Mouse (Mus musculus) forebrain, embryonic 11.5 days (tissue): ENCODE results near the gene Trappc3. TPM values are rescaled to one million over a fixed set of nuclear protein-coding genes. Genes with fewer than 3 reads are reported as not detected.

ENCODE experiments used
- ATAC-seq: fragments of 200-750 bp; cut with Nextera tagmentation; replicated peaks from 2 replicates; pipeline ENCODE4 v1.8.0; 2017; ENCODE audit warnings: moderate TSS enrichment; ENCODE audit not compliant: low FRiP score
- DNase-seq: peaks from one replicate; pipeline ENCODE4 v3.0.0-alpha.2; 2017; ENCODE audit warnings: low spot score
- H3K27ac ChIP-seq: fragments of 300-500 bp; sonication (generic); 2 replicates; pipeline ENCODE4 v1.5.1; 2014; ENCODE audit warnings: low read depth, low read length
- H3K27me3 ChIP-seq: fragments of 300-500 bp; sonication (generic); 2 replicates; pipeline ENCODE4 v1.6.1; 2014; ENCODE audit warnings: mild to moderate bottlenecking, low read length, mixed read lengths; ENCODE audit not compliant: control insufficient read depth, insufficient read depth
- H3K36me3 ChIP-seq: fragments of 300-500 bp; sonication (generic); 2 replicates; pipeline ENCODE4 v1.6.1; 2014; ENCODE audit warnings: mild to moderate bottlenecking, low read length, moderate library complexity, mixed read lengths; ENCODE audit not compliant: control insufficient read depth, insufficient read depth
- H3K4me1 ChIP-seq: fragments of 300-500 bp; sonication (generic); replicated peaks from 2 replicates; pipeline ENCODE4 v1.6.1; 2014; ENCODE audit warnings: low read length, mixed read lengths; ENCODE audit not compliant: control insufficient read depth, insufficient read depth
- H3K4me2 ChIP-seq: fragments of 300-500 bp; sonication (generic); 2 replicates; pipeline ENCODE4 v1.6.1; 2014; ENCODE audit warnings: low read depth, mild to moderate bottlenecking, low read length, moderate library complexity, mixed read lengths; ENCODE audit not compliant: severe bottlenecking
- H3K4me3 ChIP-seq: fragments of 300-500 bp; sonication (generic); 2 replicates; pipeline ENCODE4 v1.5.1; 2014; ENCODE audit warnings: low read depth, low read length
- H3K9ac ChIP-seq: fragments of 300-500 bp; sonication (generic); 2 replicates; pipeline ENCODE4 v1.6.1; 2014; ENCODE audit warnings: low read length
- H3K9me3 ChIP-seq: fragments of 300-500 bp; sonication (generic); 2 replicates; pipeline ENCODE4 v1.6.1; 2016; ENCODE audit warnings: low read length, mixed read lengths; ENCODE audit not compliant: control insufficient read depth
- WGBS: fragments of 180-500 bp; shearing (Covaris S2); extraction: QIAGEN DNeasy Blood & Tissue Kit; methylation state at CpG from one replicate; pipeline ENCODE4 v1.1.7; 2014; 5-methylcytosine and 5-hydroxymethylcytosine counted together
- polyA plus RNA-seq: library from polyadenylated mRNA; unstranded; fragments of >200 nt; fragmentation: Nextera tagmentation; extraction: Ambion mirVana; gene quantifications from 2 replicates; pipeline ENCODE4 v1.2.1, GENCODE M21; 2014

Gene Trappc3
- polyA plus RNA-seq, 1 experiment from 2014 or later, result 23.3 TPM

- H3K36me3 ChIP-seq, result peaks cover 29% of the 10 kb centered on the region
- no peak overlapping the region for H3K27ac ChIP-seq
- H3K4me3 ChIP-seq, result no peak overlapping the region
- H3K9me3 ChIP-seq, result no peaks in the 10 kb centered on the region
- H3K27me3 ChIP-seq, result no peaks in the 10 kb centered on the region
- H3K4me2 ChIP-seq, result no peak overlapping the region
- H3K4me1 ChIP-seq, result 0 out of 2 replicates have a peak, but pooled peaks cover 4% of the 10 kb centered on the region
- no peak for ATAC-seq
- DNase-seq, result no peak
- 80% methylated on average over 7 of the region's 7 CpGs for WGBS
- H3K9ac ChIP-seq, result no peak overlapping the region
Observed at GRCm38 (mm10) chr4:126229900-126230299, 32.2 kb upstream of the Trappc3 start.

DNA sequence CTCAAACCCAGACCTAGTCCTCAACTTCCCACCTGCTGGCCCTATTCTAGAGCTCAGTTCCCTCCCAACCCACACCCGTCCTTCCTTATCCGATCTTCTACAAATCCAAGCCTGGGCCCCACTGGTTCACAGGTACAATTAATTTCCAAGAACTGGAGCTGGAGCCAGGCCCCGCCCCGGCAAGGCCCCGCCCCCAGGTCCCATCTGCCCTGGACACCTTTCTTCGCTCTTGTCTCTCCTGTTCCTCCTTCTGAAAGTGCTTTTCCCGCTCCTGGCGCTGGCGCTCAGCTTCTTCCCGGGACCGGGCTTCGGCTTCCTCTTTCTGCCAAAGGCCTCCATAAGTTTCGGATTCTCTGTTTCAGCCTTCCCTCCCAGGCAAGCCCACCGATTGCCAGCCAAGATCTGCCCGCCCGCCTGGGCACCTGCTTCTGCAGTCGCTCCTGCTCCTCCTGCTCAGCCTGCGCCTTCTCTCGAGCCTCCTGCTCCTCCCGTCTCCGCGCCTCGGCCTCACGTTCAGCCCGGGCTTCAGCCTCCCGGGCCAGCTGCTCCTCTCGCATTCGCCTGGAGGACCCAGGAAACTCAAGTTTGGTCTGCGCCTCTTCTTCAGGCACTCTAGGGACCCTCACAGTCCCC, 28.3 kb upstream of the Trappc3 start:
- no peak overlapping the region for H3K9ac ChIP-seq
- no peaks in the 10 kb centered on the region for H3K27me3 ChIP-seq
- no peak overlapping the region for H3K4me3 ChIP-seq
- H3K36me3 ChIP-seq, result peaks cover 33% of the 10 kb centered on the region
- 87% methylated on average over 29 of the region's 29 CpGs for WGBS
- H3K27ac ChIP-seq, result no peak overlapping the region
- H3K4me1 ChIP-seq, result no peaks in the 10 kb centered on the region; the same call in 1 of the 2 replicates
- DNase-seq (no peak), ATAC-seq (no peak)
- no peak overlapping the region for H3K4me2 ChIP-seq
- H3K9me3 ChIP-seq, result no peaks in the 10 kb centered on the region

GRCm38 (mm10) chr4:126234496-126235175, 27.5 kb upstream of the Trappc3 start:
- no peaks in the 10 kb centered on the region for H3K9me3 ChIP-seq
- no peak overlapping the region for H3K4me3 ChIP-seq
- 88% methylated on average over 18 of the region's 18 CpGs for WGBS
- H3K27me3 ChIP-seq, result no peaks in the 10 kb centered on the region
- no peak overlapping the region for H3K9ac ChIP-seq
- no peak overlapping the region for H3K27ac ChIP-seq
- no peak overlapping the region for H3K4me2 ChIP-seq
- peaks cover 39% of the 10 kb centered on the region for H3K36me3 ChIP-seq
- DNase-seq (no peak), ATAC-seq (no peak)
- no peaks in the 10 kb centered on the region; the same call in 1 of the 2 replicates for H3K4me1 ChIP-seq

DNA sequence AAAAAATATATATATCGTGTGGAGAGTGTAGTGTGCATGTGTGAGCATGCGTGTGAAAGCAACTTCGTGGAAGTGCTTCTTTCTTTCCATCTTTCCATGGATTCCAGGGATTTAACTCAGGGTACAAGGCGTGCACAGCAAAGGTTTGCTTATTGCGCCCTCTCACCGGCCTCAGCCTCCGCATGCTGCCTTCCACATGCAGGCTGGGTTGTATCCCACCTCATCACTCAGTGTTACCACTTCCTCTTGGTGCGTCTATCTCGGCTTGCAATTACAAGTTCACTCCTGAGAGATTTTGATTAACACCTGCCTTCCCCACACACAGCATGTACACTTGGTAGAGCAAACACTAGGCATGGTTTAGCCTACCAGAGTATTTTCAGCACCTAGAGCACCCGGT, 26.9 kb upstream of the Trappc3 start:
- Histone ChIP-seq H3K4me1 (no peaks in the 10 kb centered on the region; the same call in 1 of the 2 replicates), H3K9me3 (no peaks in the 10 kb centered on the region), H3K9ac (no peak overlapping the region), H3K36me3 (peaks cover 44% of the 10 kb centered on the region), H3K27ac (no peak overlapping the region), H3K4me3 (no peak overlapping the region), H3K27me3 (no peaks in the 10 kb centered on the region), H3K4me2 (no peak overlapping the region)
- ATAC-seq (no peak), DNase-seq (no peak)
- 95% methylated on average over 10 of the region's 10 CpGs for WGBS

GRCm38 (mm10) chr4:126236467-126237280, 25.5 kb upstream of the Trappc3 start:
- no peak overlapping the region for H3K27ac ChIP-seq
- 46% methylated on average over 62 of the region's 63 CpGs for WGBS
- DNase-seq, result no peak

DNA sequence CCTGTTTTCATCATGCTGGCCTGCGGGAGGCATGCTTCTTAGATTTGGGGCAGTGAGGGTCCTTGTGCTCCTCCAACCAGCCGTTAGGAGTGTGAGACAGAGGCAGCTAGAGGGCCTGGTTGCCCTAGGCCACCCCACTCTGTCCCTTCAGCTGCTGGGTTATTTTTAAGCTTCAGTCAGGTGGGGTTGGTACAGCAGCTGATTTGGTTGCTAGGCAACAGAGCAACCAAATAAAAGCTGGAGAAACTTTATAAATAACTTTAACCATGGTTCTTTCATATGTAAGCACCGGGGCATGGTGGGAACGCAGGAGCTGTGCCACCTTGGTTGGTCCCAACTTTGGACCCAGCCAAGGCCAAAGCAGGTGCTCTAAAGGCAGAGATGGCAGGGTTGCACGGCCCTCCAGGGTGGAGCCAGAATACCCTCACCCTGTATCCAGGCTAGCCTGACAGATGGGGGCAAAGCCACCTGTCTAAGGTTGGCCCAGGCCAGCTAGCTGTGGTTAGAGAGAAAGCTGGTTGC, 24.3 kb upstream of the Trappc3 start:
- Histone ChIP-seq H3K4me2 (no peak overlapping the region), H3K27me3 (no peaks in the 10 kb centered on the region), H3K27ac (no peak overlapping the region), H3K9ac (no peak overlapping the region), H3K4me3 (no peak overlapping the region), H3K36me3 (peaks cover 27% of the 10 kb centered on the region), H3K9me3 (no peaks in the 10 kb centered on the region), H3K4me1 (no peaks in the 10 kb centered on the region; the same call in 1 of the 2 replicates)
- WGBS, result 75% methylated on average over 5 of the region's 5 CpGs
- no peak for ATAC-seq
- DNase-seq, result no peak

More at GRCm38 (mm10) chr4:126236467-126237280, 25.5 kb upstream of the Trappc3 start:
- Histone ChIP-seq H3K9ac (no peak overlapping the region), H3K4me3 (no peak overlapping the region), H3K27me3 (no peaks in the 10 kb centered on the region), H3K4me2 (no peak overlapping the region), H3K9me3 (no peaks in the 10 kb centered on the region), H3K36me3 (peaks cover 37% of the 10 kb centered on the region), H3K4me1 (no peaks in the 10 kb centered on the region; the same call in 1 of the 2 replicates)
- ATAC-seq, result no peak

GRCm38 (mm10) chr4:126239862-126240475, 22.2 kb upstream of the Trappc3 start:
- 92% methylated on average over 13 of the region's 13 CpGs for WGBS
- Histone ChIP-seq H3K9me3 (no peaks in the 10 kb centered on the region), H3K4me2 (no peak overlapping the region), H3K27me3 (no peaks in the 10 kb centered on the region), H3K4me1 (no peaks in the 10 kb centered on the region; the same call in 1 of the 2 replicates), H3K4me3 (no peak overlapping the region), H3K9ac (no peak overlapping the region), H3K36me3 (peaks cover 16% of the 10 kb centered on the region), H3K27ac (no peak overlapping the region)
- no peak for ATAC-seq
- no peak for DNase-seq

DNA sequence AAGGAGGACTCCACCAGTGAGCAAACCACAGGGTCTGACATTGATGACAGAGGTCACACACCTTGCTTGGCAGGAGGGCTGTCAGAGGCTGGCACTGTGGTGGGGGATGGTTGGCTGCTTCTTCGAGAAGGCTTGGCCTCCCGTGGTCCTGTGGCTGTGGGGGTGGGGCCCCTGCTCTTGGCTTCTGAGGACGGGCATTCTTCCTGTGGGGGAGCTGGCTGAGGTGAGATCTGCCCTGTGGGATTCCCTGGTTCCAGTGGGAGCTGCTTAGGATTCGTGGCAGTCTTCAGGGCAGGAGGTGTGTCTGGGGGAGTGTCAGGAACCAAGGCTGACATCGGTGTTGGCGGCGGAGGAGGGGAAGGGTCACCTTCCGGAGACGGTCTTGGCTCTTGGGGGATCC, 20.2 kb upstream of the Trappc3 start:
- H3K27me3 ChIP-seq, result no peaks in the 10 kb centered on the region
- no peaks in the 10 kb centered on the region; the same call in 1 of the 2 replicates for H3K4me1 ChIP-seq
- ATAC-seq, result no peak
- no peak for DNase-seq
- no peaks in the 10 kb centered on the region for H3K9me3 ChIP-seq
- peaks cover 16% of the 10 kb centered on the region for H3K36me3 ChIP-seq
- H3K27ac ChIP-seq, result no peak overlapping the region
- H3K4me2 ChIP-seq, result no peak overlapping the region
- H3K4me3 ChIP-seq, result no peak overlapping the region
- H3K9ac ChIP-seq, result no peak overlapping the region
- 63% methylated on average over 9 of the region's 9 CpGs for WGBS
